Mouse (Mus musculus) G1E-ER4 (cell line): Measurements from ENCODE around the gene Cplx1. TPM values are rescaled to one million over a fixed set of nuclear protein-coding genes. Genes with fewer than 3 reads are reported as not detected.

ENCODE experiments used
- GATA1 ChIP-seq: IDR thresholded peaks from one replicate; pipeline ENCODE4 v1.8.0; 2012; ENCODE audit warnings: low read length, inconsistent platforms
- polyA plus RNA-seq: library from polyadenylated mRNA; stranded (reverse); fragments of >175 nt; gene quantifications from 2 replicates; pipeline ENCODE4 v1.2.3, GENCODE M21; 2012

Gene Cplx1
- polyA plus RNA-seq, result 0.09 and 0.13 TPM in 2 replicates

- no peak for TF ChIP-seq GATA1
These were observed at the start of gene Cplx1 for GRCm38 (mm10) chr5:108549489-108550206. Cplx1 (minus strand) TSS chr5:108550024.

GRCm38 (mm10) chr5:108581361-108581891 is 31.6 kb upstream of the Cplx1 start:
- no peak for TF ChIP-seq GATA1

DNA sequence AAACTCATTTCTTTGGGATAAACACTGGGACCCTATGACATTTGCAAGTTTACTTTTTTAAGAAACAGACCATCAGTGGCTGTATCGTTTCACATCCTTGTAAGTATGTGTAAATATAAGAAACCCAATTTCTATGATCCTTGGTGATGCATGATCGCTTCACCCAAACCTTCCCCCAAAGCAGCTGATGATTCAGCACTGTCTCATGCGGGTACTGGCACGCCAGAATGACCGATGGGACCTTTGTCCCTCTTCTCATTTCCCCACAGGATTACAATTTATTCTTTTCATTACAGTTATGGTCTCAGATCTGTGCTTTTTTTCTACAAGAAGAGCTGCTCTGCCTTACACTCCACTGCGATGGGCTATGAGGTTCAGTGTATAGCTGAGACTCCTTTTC is 23.2 kb upstream of the Cplx1 start:
- no peak for TF ChIP-seq GATA1

DNA sequence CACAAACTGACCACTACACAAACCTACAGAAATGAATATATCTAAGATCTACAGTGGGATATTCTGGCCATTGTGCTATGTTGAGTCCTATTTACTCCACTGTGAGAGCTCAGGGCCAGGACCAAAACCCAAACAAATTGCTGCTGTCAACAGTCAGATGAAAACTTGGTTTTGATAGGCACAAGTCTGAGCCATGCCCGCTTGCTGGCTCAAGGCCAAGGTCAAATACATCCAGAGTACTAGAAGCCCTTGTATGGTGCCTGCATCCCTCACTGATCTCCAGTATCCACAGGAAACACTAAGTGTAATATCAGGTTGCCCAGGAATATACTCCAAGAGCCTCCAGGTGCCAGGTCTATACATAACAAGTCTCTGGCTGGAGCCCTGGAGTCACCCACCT is 21.2 kb upstream of the Cplx1 start:
- no peak for TF ChIP-seq GATA1

- no peak for TF ChIP-seq GATA1
These were observed 17.3 kb upstream of the Cplx1 start for GRCm38 (mm10) chr5:108567104-108567503.

GRCm38 (mm10) chr5:108566523-108566922 is 16.7 kb upstream of the Cplx1 start:
- TF ChIP-seq GATA1, result no peak

DNA sequence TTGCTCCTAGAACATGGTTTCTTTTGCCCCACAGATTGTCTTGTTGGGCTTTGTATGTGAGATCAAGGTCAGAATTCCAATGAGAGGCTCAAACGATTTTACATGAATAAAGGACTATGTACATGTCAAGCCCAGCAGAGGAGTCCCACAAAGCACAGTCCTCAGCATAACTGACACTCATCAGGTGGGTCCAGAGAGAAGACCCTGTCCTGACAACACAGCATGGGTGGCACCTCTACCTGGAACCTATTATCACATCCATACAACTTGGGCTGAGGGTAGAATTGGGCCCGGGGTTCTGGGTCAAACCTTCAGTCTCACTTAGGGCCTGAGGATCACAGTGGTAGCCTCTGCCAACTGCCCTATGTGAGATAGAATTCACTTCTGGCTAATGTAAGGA is 15.6 kb upstream of the Cplx1 start:
- TF ChIP-seq GATA1, result no peak

DNA sequence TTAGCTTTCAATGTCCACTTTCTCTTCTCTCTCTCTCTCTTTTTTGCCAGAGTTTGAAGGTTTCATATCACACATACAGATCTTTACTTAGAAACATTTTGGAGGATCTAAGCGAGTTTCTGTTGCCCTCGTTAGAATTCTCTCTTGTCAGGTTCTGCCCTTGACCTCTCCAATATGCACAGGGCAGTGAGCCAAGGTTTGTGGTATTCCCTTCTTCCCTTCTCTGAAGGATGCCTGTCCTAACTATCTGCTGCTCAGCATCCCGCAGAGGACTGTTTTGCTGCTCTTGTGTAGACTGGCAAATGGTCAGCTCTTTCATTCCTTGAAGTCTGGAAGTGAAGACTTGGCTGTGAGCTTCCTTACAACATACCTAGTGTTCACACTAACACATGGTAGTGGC is 14.5 kb upstream of the Cplx1 start:
- TF ChIP-seq GATA1, result no peak

DNA sequence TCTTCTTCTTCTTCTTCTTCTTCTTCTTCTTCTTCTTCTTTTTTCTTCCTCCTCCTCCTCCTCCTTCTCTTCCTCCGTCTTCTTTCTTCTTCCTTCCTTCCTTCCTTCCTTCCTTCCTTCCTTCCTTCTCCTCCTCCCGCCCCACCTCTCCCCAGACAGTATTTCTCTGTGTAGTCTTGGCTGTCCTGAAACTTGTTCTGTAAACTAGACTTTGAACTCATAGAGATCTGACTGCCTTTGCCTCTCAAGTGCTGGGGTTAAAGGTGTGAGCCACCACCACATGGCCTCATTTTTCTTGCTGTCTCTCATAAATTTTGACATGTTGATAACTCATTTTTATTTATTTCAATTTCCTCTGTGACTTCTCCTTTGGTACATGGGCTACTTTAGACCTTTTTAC is 12.7 kb upstream of the Cplx1 start:
- no peak for TF ChIP-seq GATA1

DNA sequence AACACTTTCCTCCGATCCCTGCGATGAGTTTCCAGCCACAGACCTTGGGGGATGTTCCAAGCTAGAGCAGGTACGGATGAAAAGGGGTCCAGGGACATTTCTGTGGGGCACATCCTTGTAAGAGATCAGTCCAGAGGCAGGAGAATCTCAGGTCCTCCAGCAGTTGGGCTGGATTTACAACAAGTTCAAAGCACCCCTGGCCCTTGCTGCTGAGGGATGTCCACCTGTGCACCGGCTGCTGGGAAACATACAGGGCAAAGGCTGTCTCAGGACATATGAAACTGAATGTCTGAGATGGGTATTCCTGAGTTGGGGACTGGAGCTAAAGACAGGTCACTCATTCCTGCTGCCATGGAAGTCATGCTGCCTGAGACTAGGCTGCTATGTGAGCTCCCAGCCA is 7.2 kb upstream of the Cplx1 start:
- TF ChIP-seq GATA1, result no peak

GRCm38 (mm10) chr5:108554041-108554440 is 4.2 kb upstream of the Cplx1 start:
- no peak for TF ChIP-seq GATA1

- TF ChIP-seq GATA1, result no peak
These were observed 377 bp upstream of the Cplx1 start for GRCm38 (mm10) chr5:108550207-108550594.

GRCm38 (mm10) chr5:108549137-108549488 is 711 bp downstream of the Cplx1 start:
- no peak for TF ChIP-seq GATA1

DNA sequence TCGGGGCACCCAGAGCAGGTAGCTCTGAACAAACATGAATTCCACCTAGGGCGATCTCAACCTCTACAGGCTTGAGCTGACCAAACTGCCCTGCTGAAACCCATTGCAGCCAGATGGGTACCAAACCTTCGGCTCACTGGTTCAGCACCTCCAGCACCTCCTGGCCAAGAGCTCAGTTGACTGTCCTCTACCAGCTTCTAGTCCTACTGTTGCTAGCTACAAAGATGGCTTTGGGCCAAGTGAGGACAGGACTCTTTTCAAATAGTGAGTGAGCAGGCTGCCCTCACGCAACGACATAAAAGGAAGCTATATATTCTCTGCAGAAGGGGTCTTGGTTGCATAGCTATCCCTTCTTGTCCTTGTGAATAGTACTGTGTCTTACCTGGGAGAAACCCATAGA is 2.2 kb downstream of the Cplx1 start:
- no peak for TF ChIP-seq GATA1

DNA sequence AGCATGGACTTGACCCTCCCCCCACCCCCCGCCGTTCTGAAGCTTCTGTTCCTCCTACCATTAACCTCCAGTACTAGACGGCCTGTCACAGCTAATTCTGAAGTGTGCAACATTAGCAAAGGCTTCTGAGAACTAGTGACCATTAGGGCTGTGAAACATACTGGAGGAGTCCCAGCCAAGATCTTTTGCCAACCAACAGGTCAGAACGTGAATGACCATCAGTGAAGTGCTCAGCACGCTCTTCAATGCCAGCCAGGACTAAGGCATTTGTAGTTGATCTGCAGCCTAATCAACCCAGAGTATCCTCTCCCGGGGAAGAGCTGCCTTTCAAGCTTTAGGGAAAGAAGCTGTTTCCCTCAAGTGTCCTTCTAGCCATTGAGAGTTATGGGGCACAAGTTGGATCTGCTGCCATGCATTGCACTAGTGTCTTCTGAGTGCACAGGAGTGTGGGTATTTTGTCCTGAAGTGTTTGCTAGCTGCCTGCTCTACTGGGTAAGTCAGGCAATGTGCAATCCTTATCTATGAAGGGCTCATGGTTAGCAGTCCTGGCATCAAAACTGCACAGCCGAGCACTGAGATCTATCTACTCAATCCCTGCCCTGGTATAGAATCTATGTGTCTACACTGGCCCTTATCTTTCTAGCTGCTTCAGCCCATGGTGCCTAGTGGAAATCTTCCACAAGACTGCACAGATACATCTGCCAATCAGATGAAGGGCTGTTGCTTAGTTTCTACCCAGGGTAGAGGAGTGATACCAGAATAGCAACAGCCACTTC is 6.1 kb downstream of the Cplx1 start:
- no peak for TF ChIP-seq GATA1

- no peak for TF ChIP-seq GATA1
These were observed 15.6 kb downstream of the Cplx1 start for GRCm38 (mm10) chr5:108534188-108534587.

DNA sequence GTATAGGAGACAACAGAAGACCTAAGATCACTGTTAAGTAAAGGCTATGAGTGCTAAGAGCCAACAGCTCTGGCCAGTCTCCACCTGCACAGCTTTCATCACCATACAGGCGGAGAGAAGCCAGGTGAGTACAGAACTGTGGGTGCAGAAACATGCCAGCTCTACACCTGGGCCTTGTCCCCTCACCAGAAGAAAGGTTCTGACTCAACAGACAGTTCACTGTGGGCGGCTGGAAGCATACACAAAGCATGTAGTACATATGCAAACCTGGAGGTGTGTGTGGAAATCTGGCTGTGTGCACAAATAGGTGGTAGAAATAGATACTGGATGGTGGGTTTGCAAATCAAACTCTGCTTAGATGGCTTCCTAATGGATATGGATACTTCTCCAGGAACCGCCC is 27.2 kb downstream of the Cplx1 start:
- TF ChIP-seq GATA1, result no peak

DNA sequence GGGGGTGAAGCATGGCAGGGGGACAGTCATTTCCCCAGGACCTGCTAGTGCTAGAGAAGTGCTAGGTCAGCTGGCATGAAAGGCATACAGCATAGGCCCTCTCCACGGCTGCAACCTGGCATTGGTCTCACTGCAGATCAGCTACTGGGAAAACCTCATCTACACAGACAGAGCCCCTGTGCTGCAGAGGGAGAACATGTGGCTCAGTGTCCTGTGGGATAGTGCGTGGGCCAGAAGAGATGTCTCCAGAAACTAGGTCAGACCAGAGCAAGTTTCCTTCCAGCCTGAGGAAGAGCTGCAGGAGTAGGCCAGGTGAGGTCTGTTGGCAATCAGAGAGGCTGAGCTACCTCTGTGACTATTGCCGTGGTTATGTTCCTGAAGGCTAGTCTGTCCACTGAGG is 27.9 kb downstream of the Cplx1 start:
- no peak for TF ChIP-seq GATA1
